Mouse (Mus musculus) frontal cortex, postnatal 25 days (tissue): ENCODE measurements around the gene Dyrk3.
A peak's percentile ranks its signal among the peaks of the same experiment; 100 is the strongest.

Source experiments
- DNase-seq, 2 experiments: peaks; one replicate each; pipeline ENCODE4 v3.0.0; 2022; ENCODE audit warnings: low spot score in 2 of 2

Dyrk3 gene

GRCm38 (mm10) chr1:131112576-131112975, 25.6 kb downstream of the Dyrk3 start:
- DNase-seq, result no peak

- DNase-seq, result no peak
These were observed 27.5 kb downstream of the Dyrk3 start for GRCm38 (mm10) chr1:131110525-131111106.

- no peak for DNase-seq
These were observed 30.4 kb downstream of the Dyrk3 start for GRCm38 (mm10) chr1:131107575-131108308.

- no peak for DNase-seq
These were observed 34.2 kb downstream of the Dyrk3 start for GRCm38 (mm10) chr1:131103776-131104424.

GRCm38 (mm10) chr1:131100808-131101207, 37.3 kb downstream of the Dyrk3 start:
- no peak for DNase-seq

GRCm38 (mm10) chr1:131097700-131098094, 40.4 kb downstream of the Dyrk3 start, which contains the start of gene Mapkapk2:
Gene Mapkapk2, minus strand, starts transcription at chr1:131097826.
- peak; percentile 68 to 77 for DNase-seq

GRCm38 (mm10) chr1:131096803-131097699, 41.1 kb downstream of the Dyrk3 start:
- no peak for DNase-seq

- DNase-seq, result no peak
These were observed 41.9 kb downstream of the Dyrk3 start for GRCm38 (mm10) chr1:131096132-131096695.

GRCm38 (mm10) chr1:131095574-131095973, 42.6 kb downstream of the Dyrk3 start:
- DNase-seq, result no peak

- no peak for DNase-seq
These were observed 44.3 kb downstream of the Dyrk3 start for GRCm38 (mm10) chr1:131093889-131094288.

- no peak for DNase-seq
These were observed 45.3 kb downstream of the Dyrk3 start for GRCm38 (mm10) chr1:131092846-131093245.

- no peak for DNase-seq
These were observed 46.0 kb downstream of the Dyrk3 start for GRCm38 (mm10) chr1:131092173-131092572.

- DNase-seq, result no peak
These were observed 46.7 kb downstream of the Dyrk3 start for GRCm38 (mm10) chr1:131091481-131091880.

- no peak for DNase-seq
These were observed 47.3 kb downstream of the Dyrk3 start for GRCm38 (mm10) chr1:131090877-131091276.

- DNase-seq, result no peak
These were observed 47.9 kb downstream of the Dyrk3 start for GRCm38 (mm10) chr1:131090261-131090660.

GRCm38 (mm10) chr1:131089525-131090127, 48.5 kb downstream of the Dyrk3 start:
- DNase-seq, result no peak

GRCm38 (mm10) chr1:131088547-131088946, 49.6 kb downstream of the Dyrk3 start:
- no peak for DNase-seq

- DNase-seq, result no peak
These were observed 51.2 kb downstream of the Dyrk3 start for GRCm38 (mm10) chr1:131086907-131087306.

- DNase-seq, result no peak
These were observed 52.0 kb downstream of the Dyrk3 start for GRCm38 (mm10) chr1:131085957-131086739.

GRCm38 (mm10) chr1:131085272-131085671, 52.9 kb downstream of the Dyrk3 start:
- DNase-seq, result no peak
